Mouse (Mus musculus): ENCODE results near the gene Alpi. TPM values are rescaled to one million over a fixed set of nuclear protein-coding genes. Genes with fewer than 3 reads are reported as not detected.
A peak's percentile ranks its signal among the peaks of the same experiment; 100 is the strongest.

The Alpi gene
- total RNA-seq, 2 experiments from 2014 or later = not detected

DNA sequence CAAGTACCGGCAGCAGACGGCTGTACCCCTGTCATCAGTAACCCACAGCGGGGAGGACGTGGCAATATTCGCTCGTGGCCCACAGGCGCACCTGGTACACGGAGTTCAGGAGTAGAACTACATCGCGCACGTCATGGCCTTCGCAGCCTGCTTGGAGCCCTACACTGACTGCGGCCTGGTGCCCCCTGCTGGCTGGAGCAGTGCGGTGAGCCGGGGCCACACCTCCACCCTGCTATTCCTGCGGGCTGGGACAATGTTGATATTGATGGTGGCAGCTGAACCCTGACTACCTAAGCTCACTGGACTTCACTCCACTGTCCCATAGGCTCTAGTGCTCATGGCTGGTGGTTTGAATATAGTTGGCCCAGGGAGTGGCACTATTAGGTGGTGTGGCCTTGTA is 30.7 kb downstream of the Alpi start:
- no peak for DNase-seq
- intact Hi-C loops (cut with DNase I) = no loop called here

DNA sequence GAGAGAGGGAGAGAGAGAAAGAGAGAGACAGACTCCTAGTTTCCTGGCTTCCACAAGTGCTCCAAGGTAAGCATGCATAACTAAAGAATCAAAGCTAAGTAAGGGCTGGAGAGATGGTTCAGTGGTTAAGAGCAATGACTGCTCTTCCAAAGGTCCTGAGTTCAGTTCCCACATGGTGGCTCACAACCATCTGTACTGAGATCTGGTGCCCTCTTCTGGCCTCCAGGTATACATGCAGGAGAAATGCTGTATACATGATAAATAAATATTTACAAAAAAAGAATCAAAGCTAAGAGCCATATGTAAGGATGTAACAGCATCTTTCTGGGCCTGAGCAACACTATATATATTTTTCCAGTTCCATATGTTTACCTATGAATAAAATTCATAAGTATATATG is 40.5 kb downstream of the Alpi start:
- DNase-seq = no peak
- intact Hi-C loops (cut with DNase I) = no loop called here

DNA sequence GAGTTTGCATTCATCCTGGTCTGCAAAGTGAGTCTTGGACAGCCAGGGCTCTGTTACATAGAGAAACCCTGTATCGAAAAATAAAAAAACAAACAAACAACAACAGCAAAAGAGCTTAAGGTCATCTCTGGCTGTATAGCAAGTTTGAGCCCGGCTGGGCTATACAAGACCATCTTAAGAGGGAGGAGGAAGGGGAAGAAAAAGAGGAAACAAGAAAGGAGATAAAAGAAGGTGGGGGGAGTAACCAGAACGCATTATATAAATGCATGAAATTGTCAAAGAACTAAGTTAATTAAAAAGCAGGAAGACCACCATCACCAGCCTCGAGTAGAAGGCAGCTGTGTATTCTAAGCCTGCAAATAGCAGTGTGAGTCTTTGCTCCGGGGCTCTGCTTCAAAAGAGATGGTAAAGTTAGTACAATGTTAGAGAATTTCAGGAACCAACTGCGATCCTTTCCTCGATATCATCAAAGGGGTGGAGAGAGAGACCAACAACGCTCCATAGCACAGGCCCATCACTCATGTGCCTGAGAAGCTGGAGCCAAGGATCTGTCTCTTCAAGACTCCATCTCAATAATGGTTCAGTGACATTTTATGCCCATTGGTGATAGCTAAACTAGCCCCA is 42.3 kb downstream of the Alpi start:
- no peak for DNase-seq
- intact Hi-C loops (cut with DNase I) = no loop called here

GRCm38 (mm10) chr1:87057075-87057474 is 44.3 kb downstream of the Alpi start:
- intact Hi-C loops (cut with DNase I) = no loop called here
- DNase-seq = no peak

DNA sequence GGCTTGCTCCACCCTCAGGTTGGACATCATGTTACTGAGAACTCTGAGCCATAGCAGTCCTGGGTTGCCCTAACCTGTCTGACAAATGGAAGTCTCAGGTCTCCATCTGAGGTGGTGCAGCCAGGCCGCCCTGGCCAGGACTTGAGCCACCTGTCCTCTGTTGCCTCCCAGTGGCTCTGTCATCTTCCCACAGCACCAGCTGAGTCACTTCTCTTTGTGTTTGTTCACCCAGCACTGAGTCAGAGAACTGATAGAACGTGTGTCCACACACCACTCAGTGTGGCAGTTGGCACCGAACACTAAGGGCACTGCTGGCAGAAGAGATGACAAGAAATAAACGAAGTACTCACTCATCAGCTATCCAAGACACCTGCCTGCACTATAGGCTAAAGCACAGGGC is 50.0 kb downstream of the Alpi start:
- intact Hi-C loops (cut with DNase I) = loop anchor here (5.0 kb wide), 1 partner anchor 136 kb away; no protein-coding TSS in a partner anchor
- DNase-seq = no peak

- DNase-seq = no peak
- intact Hi-C loops (cut with DNase I) = loop anchor here (5.0 kb wide), 1 partner anchor 137 kb away; no protein-coding TSS in a partner anchor
Observed at GRCm38 (mm10) chr1:87050700-87051099, 50.7 kb downstream of the Alpi start.

DNA sequence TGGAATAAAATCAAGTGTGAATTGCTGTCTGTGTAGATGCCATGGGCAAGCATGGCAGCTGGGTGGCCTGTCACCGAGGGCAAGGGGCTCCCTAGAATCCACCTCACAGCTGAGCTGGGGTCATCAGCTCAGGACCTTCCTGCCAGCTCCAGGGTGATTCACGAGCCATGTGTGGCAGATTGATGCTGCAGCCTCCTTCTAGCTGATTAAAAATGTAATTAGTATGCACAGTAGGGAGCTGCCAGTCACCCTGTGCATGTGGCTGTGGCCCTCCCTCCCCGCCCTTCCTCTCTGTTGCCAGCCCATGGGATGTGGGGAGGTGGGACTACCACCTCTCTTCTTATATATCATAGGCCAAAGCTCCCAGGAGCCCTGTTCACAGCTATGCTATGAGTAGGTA is 51.3 kb downstream of the Alpi start:
- peak; percentile 60 for DNase-seq
- intact Hi-C loops (cut with DNase I) = loop anchor here (5.0 kb wide), 1 partner anchor 137 kb away; no protein-coding TSS in a partner anchor

Other genes with a start within 250 kb of the Alpi start
- gene Alppl2, start 11.7 kb downstream of the Alpi start, total RNA-seq (2021) = not detected
- gene Akp3, start 23.4 kb upstream of the Alpi start, total RNA-seq (2021) = not detected
- gene Ecel1, start 54.9 kb upstream of the Alpi start, total RNA-seq (2021) = 10 to 100 TPM in 1 of 2 experiments, 1 to 10 TPM in 1; 3.4 to 11.8 TPM
- gene Prss56, start 81.7 kb upstream of the Alpi start, total RNA-seq (2021) = under 1 TPM; 0.16 to 0.40 TPM
- gene Chrnd, start 89.0 kb upstream of the Alpi start, total RNA-seq (2021) = not detected
- gene Chrng, start 103.1 kb upstream of the Alpi start, total RNA-seq (2021) = not detected
- gene Eif4e2, start 112.3 kb upstream of the Alpi start, total RNA-seq (2021) = 10 to 100 TPM; 92.6 to 92.8 TPM
- 1 to 10 TPM; 1.5 to 2.0 TPM for gene Efhd1, start 162.8 kb upstream of the Alpi start, total RNA-seq (2021)
- gene Gigyf2, start 225.4 kb upstream of the Alpi start, total RNA-seq (2021) = 10 to 100 TPM; 85.4 to 94.2 TPM

Measured in left cerebral cortex, postnatal 4 days (tissue).